Mouse (Mus musculus) kidney, embryonic 14.5 days (tissue): ENCODE measurements around the gene Zkscan6. TPM values are rescaled to one million over a fixed set of nuclear protein-coding genes. Genes with fewer than 3 reads are reported as not detected.

Source experiments
- ATAC-seq: fragments of 200-750 bp; cut with Nextera tagmentation; 2 replicates; pipeline ENCODE4 v1.8.0; 2017; ENCODE audit warnings: moderate number of reproducible peaks, mild to moderate bottlenecking, moderate TSS enrichment, moderate library complexity; ENCODE audit not compliant: low FRiP score, low TSS enrichment
- H3K27ac ChIP-seq: fragments of 300-500 bp; sonication (generic); 2 replicates; pipeline ENCODE4 v1.5.1; 2014; ENCODE audit warnings: low read depth, mild to moderate bottlenecking, low read length, moderate library complexity, mixed read lengths
- H3K27me3 ChIP-seq: fragments of 300-500 bp; sonication (generic); 2 replicates; pipeline ENCODE4 v1.6.1; 2014; ENCODE audit warnings: mild to moderate bottlenecking, low read length; ENCODE audit not compliant: control insufficient read depth, insufficient read depth
- H3K36me3 ChIP-seq: fragments of 300-500 bp; sonication (generic); 2 replicates; pipeline ENCODE4 v1.6.1; 2014; ENCODE audit warnings: low read length, mixed read lengths; ENCODE audit not compliant: control insufficient read depth, insufficient read depth
- H3K4me1 ChIP-seq: fragments of 300-500 bp; sonication (generic); 2 replicates; pipeline ENCODE4 v1.6.1; 2014; ENCODE audit warnings: low read length, mixed read lengths; ENCODE audit not compliant: control insufficient read depth, insufficient read depth
- H3K4me2 ChIP-seq: fragments of 300-500 bp; sonication (generic); replicated peaks from 2 replicates; pipeline ENCODE4 v1.6.1; 2014; ENCODE audit warnings: low read depth, mild to moderate bottlenecking, low read length
- H3K4me3 ChIP-seq: fragments of 300-500 bp; sonication (generic); 2 replicates; pipeline ENCODE4 v1.5.1; 2014; ENCODE audit warnings: mild to moderate bottlenecking, low read length
- H3K9ac ChIP-seq: fragments of 300-500 bp; sonication (generic); 2 replicates; pipeline ENCODE4 v1.6.1; 2014; ENCODE audit warnings: low read depth, mild to moderate bottlenecking, low read length, moderate library complexity
- H3K9me3 ChIP-seq: fragments of 300-500 bp; sonication (generic); 2 replicates; pipeline ENCODE4 v1.6.1; 2016; ENCODE audit warnings: low read length; ENCODE audit not compliant: control insufficient read depth
- WGBS: fragments of 180-500 bp; shearing (Covaris S2); extraction: QIAGEN DNeasy Blood & Tissue Kit; methylation state at CpG from one replicate; pipeline ENCODE4 v1.1.7; 2014; 5-methylcytosine and 5-hydroxymethylcytosine counted together
- polyA plus RNA-seq: library from polyadenylated mRNA; unstranded; fragments of >200 nt; fragmentation: Nextera tagmentation; extraction: Ambion mirVana; gene quantifications from 2 replicates; pipeline ENCODE4 v1.2.1, GENCODE M21; 2014

The Zkscan6 gene
- 10.4 and 13.4 TPM in 2 replicates for polyA plus RNA-seq

- under 1% methylated on average over 58 of the region's 58 CpGs for WGBS
- Histone ChIP-seq H3K4me3 (peak within 1 kb of the TSS; percentile 78), H3K27me3 (no peaks in the 10 kb centered on the region), H3K4me2 (peak within 1 kb of the TSS; percentile 79), H3K4me1 (0 out of 2 replicates have a peak, but pooled peaks cover 6% of the 10 kb centered on the region), H3K27ac (peak within 1 kb of the TSS; percentile 87), H3K9ac (peak within 1 kb of the TSS; percentile 79), H3K36me3 (no peaks in the 10 kb centered on the region), H3K9me3 (no peaks in the 10 kb centered on the region)
- peak; percentile 97 for ATAC-seq
Observed at GRCm38 (mm10) chr11:65806909-65807504, at the start of gene Zkscan6. Gene Zkscan6 (plus strand): TSS chr11:65807175.

DNA sequence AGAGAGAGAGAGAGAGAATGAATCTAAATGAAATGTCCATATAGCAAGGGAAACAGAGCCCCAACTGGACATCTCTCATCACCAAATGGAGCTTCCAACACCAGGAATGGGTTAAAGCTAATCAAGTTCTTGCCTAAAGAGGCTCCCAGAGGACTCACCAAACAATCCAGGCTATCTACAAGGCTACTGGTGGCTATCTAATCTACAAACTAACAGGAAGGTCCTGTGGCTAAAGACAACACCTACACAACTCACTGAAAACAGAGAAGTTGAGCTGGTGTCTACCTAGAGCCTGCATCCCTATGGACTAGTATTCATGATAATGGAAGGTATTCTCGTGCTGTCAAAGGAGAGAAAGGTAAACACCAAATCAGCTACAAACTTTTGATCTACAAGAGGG, 47.6 kb upstream of the Zkscan6 start:
- H3K9me3 ChIP-seq, result no peaks in the 10 kb centered on the region
- no peak overlapping the region for H3K9ac ChIP-seq
- 87% methylated on average over 1 of the region's 1 CpGs for WGBS
- H3K4me1 ChIP-seq, result no peaks in the 10 kb centered on the region
- H3K4me3 ChIP-seq, result no peak overlapping the region
- H3K4me2 ChIP-seq, result no peak overlapping the region
- ATAC-seq, result no peak
- peaks cover 2% of the 10 kb centered on the region; the same call in 1 of the 2 replicates for H3K36me3 ChIP-seq
- no peaks in the 10 kb centered on the region for H3K27me3 ChIP-seq
- H3K27ac ChIP-seq, result no peak overlapping the region

DNA sequence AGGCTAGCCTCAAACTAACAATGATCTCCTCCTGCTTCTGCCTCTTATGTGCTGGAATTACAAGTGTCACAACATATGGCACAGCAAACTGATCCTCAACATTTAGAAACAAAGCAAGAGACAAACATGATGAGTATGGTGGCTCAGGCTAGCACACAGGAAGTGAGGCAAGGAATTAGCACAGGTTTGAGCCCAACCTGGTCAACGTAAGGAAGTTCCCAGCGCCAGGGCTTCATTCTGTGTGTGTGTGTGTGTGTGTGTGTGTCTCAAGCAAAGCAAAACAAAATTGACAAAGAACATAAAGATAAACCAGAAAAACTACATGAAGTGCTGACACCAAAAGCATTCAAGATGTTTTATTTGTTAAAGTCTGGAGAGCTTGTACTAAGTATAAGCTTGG, 46.1 kb upstream of the Zkscan6 start:
- Histone ChIP-seq H3K27me3 (no peaks in the 10 kb centered on the region), H3K4me2 (no peak overlapping the region), H3K27ac (no peak overlapping the region), H3K36me3 (no peaks in the 10 kb centered on the region), H3K9ac (no peak overlapping the region), H3K9me3 (no peaks in the 10 kb centered on the region), H3K4me1 (no peaks in the 10 kb centered on the region), H3K4me3 (no peak overlapping the region)
- WGBS, result 94% methylated on average over 2 of the region's 2 CpGs
- ATAC-seq, result no peak

DNA sequence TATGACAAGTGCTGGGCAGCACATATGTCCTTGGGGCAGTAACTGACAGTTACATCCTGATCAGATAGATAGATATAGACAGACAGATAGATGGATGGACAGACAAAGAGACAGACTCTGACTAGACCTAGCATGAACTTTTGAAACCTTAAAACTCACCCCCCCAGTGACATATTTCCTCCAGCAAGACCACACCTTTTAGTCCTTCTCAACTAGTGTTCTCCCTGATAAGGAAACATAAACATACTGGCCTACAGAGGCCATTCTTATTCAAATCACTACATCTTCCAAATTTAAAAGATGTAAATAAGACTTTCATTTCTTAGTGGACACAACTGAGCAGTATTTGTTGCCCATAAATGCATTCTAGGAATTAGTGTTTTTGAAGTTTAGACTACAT, 38.5 kb upstream of the Zkscan6 start:
- ATAC-seq, result no peak
- Histone ChIP-seq H3K4me2 (no peak overlapping the region), H3K4me3 (no peak overlapping the region), H3K27ac (no peak overlapping the region), H3K9ac (no peak overlapping the region), H3K27me3 (no peaks in the 10 kb centered on the region), H3K36me3 (no peaks in the 10 kb centered on the region), H3K4me1 (no peaks in the 10 kb centered on the region), H3K9me3 (no peaks in the 10 kb centered on the region)

DNA sequence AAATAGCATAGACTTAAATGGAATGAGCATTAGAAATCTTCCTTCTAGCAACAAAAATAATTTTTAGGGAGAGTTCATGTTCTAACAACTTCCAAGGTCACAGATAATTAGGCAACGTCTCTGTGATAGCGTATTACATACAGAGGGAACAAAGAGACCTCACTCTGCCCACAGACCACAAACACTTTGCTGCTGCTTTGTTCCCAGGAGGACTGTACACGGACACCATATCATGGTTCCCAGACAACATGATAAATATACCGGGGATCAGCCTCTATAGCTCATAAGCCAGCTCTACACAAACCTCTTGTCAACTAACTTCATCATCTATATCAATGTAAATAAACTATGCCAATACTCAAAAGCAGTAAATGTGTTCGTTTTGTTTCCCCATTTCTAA, 37.0 kb upstream of the Zkscan6 start:
- H3K4me3 ChIP-seq, result no peak overlapping the region
- no peak overlapping the region for H3K27ac ChIP-seq
- no peak for ATAC-seq
- no peak overlapping the region for H3K9ac ChIP-seq
- H3K27me3 ChIP-seq, result no peaks in the 10 kb centered on the region
- no peaks in the 10 kb centered on the region for H3K9me3 ChIP-seq
- H3K4me2 ChIP-seq, result no peak overlapping the region
- WGBS, result 74% methylated on average over 5 of the region's 5 CpGs
- no peaks in the 10 kb centered on the region for H3K4me1 ChIP-seq
- no peaks in the 10 kb centered on the region for H3K36me3 ChIP-seq

DNA sequence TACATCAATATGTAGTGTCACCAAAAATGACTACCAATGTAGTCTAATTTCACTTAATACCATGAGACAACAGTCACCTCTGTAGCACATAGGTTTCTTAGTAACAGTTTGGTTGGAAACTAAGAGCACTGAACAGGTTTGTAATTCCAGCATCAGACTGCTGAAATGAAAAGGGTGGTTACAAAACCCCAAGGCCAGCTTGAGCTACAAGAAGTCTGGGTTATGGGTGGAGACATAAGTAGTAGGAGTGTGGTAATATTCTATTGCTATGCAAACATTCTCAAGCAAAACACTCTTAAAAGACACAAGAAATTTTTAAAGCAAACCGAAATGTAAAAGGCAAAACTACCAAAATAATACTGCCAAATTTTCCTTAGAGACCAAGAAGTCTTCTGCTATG, 35.4 kb upstream of the Zkscan6 start:
- Histone ChIP-seq H3K4me1 (no peaks in the 10 kb centered on the region), H3K4me2 (no peak overlapping the region), H3K27me3 (no peaks in the 10 kb centered on the region), H3K9me3 (no peaks in the 10 kb centered on the region), H3K27ac (no peak overlapping the region), H3K4me3 (no peak overlapping the region), H3K9ac (no peak overlapping the region), H3K36me3 (no peaks in the 10 kb centered on the region)
- WGBS, result 98% methylated on average over 1 of the region's 1 CpGs
- no peak for ATAC-seq

GRCm38 (mm10) chr11:65773535-65773934, 33.4 kb upstream of the Zkscan6 start:
- no peak overlapping the region for H3K9ac ChIP-seq
- no peak overlapping the region for H3K4me3 ChIP-seq
- H3K27me3 ChIP-seq, result no peaks in the 10 kb centered on the region
- peaks cover 8% of the 10 kb centered on the region; the same call in 1 of the 2 replicates for H3K4me1 ChIP-seq
- no peaks in the 10 kb centered on the region for H3K36me3 ChIP-seq
- no peak overlapping the region for H3K4me2 ChIP-seq
- no peak overlapping the region for H3K27ac ChIP-seq
- ATAC-seq, result no peak
- 90% methylated on average over 2 of the region's 2 CpGs for WGBS
- no peaks in the 10 kb centered on the region for H3K9me3 ChIP-seq

- WGBS, result 68% methylated on average over 6 of the region's 6 CpGs
Observed at GRCm38 (mm10) chr11:65773946-65774656, 32.9 kb upstream of the Zkscan6 start.

DNA sequence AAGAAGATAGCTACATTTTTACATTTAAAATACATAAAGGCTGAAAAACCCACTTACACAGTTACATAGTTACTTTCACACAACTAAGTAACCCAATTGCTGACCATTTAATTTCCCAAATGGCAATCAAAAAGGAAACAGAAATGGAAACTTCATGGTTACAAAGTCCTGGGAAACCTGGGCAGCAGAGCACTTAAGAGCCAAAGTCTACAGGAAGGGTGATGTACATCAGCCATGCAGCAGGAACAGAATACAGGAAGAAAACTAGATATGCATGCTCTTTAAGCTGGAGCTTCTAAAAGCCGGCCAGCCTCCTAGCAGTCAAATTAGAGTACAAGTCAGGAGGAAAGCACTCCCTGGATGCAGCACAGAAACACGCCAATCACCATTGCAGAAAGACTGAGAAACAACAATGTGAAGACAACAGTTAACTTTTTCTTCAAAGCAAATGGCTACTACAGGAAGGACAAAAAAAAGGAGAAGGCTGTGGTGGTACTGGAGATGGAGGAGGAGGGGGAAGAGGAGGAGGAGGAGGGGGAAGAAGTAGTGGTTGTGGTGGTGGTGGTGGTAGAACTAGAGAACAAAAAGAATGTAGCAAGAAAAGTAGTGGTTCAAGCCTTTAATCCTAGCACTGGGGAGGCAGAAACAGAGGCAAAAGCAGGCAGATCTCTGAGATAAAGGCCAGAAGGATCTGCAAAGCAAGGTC, 29.9 kb upstream of the Zkscan6 start:
- H3K9ac ChIP-seq, result no peak overlapping the region
- no peak overlapping the region for H3K4me3 ChIP-seq
- H3K4me1 ChIP-seq, result peaks cover 14% of the 10 kb centered on the region; the same call in 1 of the 2 replicates
- no peak overlapping the region for H3K27ac ChIP-seq
- H3K36me3 ChIP-seq, result peaks cover 7% of the 10 kb centered on the region; the same call in 1 of the 2 replicates
- ATAC-seq, result no peak
- H3K27me3 ChIP-seq, result no peaks in the 10 kb centered on the region
- H3K4me2 ChIP-seq, result no peak overlapping the region
- 72% methylated on average over 2 of the region's 2 CpGs for WGBS
- no peaks in the 10 kb centered on the region for H3K9me3 ChIP-seq

More at GRCm38 (mm10) chr11:65773946-65774656, 32.9 kb upstream of the Zkscan6 start:
- no peak for ATAC-seq
- Histone ChIP-seq H3K4me3 (no peak overlapping the region), H3K9me3 (no peaks in the 10 kb centered on the region), H3K4me1 (peaks cover 13% of the 10 kb centered on the region; the same call in 1 of the 2 replicates), H3K27me3 (no peaks in the 10 kb centered on the region), H3K27ac (no peak overlapping the region), H3K9ac (no peak overlapping the region), H3K36me3 (no peaks in the 10 kb centered on the region), H3K4me2 (no peak overlapping the region)
